Mouse (Mus musculus) spleen, adult 2 months (tissue): Measurements from ENCODE around the gene Adamts17. TPM values are rescaled to one million over a fixed set of nuclear protein-coding genes. Genes with fewer than 3 reads are reported as not detected.

ENCODE experiments used
- DNase-seq, 2 experiments: peaks; one replicate each; pipeline versions ENCODE4 v3.0.0 to v3.0.0-alpha.2; 2012 to 2021; ENCODE audit warnings: low spot score in 2 of 2, low read depth in 1 of 2
- H3K27ac ChIP-seq: fragments of 200-500 bp; 2 replicates; pipeline ENCODE4 v1.5.1; 2012; ENCODE audit warnings: low read length, inconsistent platforms; ENCODE audit not compliant: insufficient read depth
- H3K27me3 ChIP-seq: fragments of 200-500 bp; 2 replicates; pipeline ENCODE4 v1.6.1; 2012; ENCODE audit warnings: mild to moderate bottlenecking, moderate library complexity, low read length, inconsistent platforms; ENCODE audit not compliant: control insufficient read depth, insufficient read depth
- H3K36me3 ChIP-seq: fragments of 200-500 bp; 2 replicates; pipeline ENCODE4 v1.6.1; 2012; ENCODE audit warnings: mild to moderate bottlenecking, low read length, inconsistent platforms; ENCODE audit not compliant: control insufficient read depth, insufficient read depth
- H3K4me1 ChIP-seq: fragments of 200-500 bp; 2 replicates; pipeline ENCODE4 v1.6.1; 2011; ENCODE audit warnings: inconsistent platforms; ENCODE audit not compliant: control insufficient read depth, insufficient read depth, insufficient read length
- H3K4me3 ChIP-seq: fragments of 200-500 bp; 2 replicates; pipeline ENCODE4 v1.5.1; 2011; ENCODE audit warnings: mild to moderate bottlenecking, inconsistent platforms; ENCODE audit not compliant: insufficient read depth, insufficient read length; ENCODE audit errors: extremely low read depth
- CTCF ChIP-seq: fragments of 200-500 bp; IDR thresholded peaks from 2 replicates; pipeline ENCODE4 v1.5.1; 2011; ENCODE audit warnings: mild to moderate bottlenecking, inconsistent platforms; ENCODE audit not compliant: insufficient read depth, insufficient read length, insufficient replicate concordance; ENCODE audit errors: extremely low read depth
- POLR2A ChIP-seq: fragments of 200-500 bp; IDR thresholded peaks from 2 replicates; pipeline ENCODE4 v1.6.1; 2011; ENCODE audit warnings: low read depth, low read length, inconsistent platforms
- WGBS: fragments of 180-500 bp; shearing (Covaris S2); methylation state at CpG from one replicate; pipeline ENCODE4 v1.1.7; 2018; 5-methylcytosine and 5-hydroxymethylcytosine counted together
- polyA plus RNA-seq: library from polyadenylated mRNA; depleted of rRNA; stranded (reverse); fragments of >200 nt; gene quantifications from 2 replicates; pipeline ENCODE4 v1.2.3, GENCODE M21; 2012

Adamts17 gene
- polyA plus RNA-seq, 1 experiment: 0.29 TPM

GRCm38 (mm10) chr7:66815526-66815925 is 24.0 kb upstream of the Adamts17 start:
- no peaks in the 10 kb centered on the region for H3K27me3 ChIP-seq
- no peaks in the 10 kb centered on the region for H3K36me3 ChIP-seq
- no peak overlapping the region for H3K4me3 ChIP-seq
- TF ChIP-seq CTCF (no peak), POLR2A (no peak)
- H3K4me1 ChIP-seq: no peaks in the 10 kb centered on the region
- WGBS: 93% methylated on average over 6 of the region's 6 CpGs
- H3K27ac ChIP-seq: no peak overlapping the region
- DNase-seq: no peak

- H3K27ac ChIP-seq: no peak overlapping the region
- TF ChIP-seq POLR2A: no peak
- peak; percentile 71; the same call in 1 of the 2 replicates for TF ChIP-seq CTCF
- no peak overlapping the region for H3K4me3 ChIP-seq
- H3K27me3 ChIP-seq: no peaks in the 10 kb centered on the region
- 45% methylated on average over 6 of the region's 6 CpGs for WGBS
- peak in 1 of 2 experiments; percentile 15 for DNase-seq
- no peaks in the 10 kb centered on the region for H3K4me1 ChIP-seq
- H3K36me3 ChIP-seq: no peaks in the 10 kb centered on the region
Observed at GRCm38 (mm10) chr7:66820034-66820433, 19.5 kb upstream of the Adamts17 start.

GRCm38 (mm10) chr7:66830803-66831202 is 8.7 kb upstream of the Adamts17 start:
- H3K27me3 ChIP-seq: no peaks in the 10 kb centered on the region
- no peak overlapping the region for H3K4me3 ChIP-seq
- no peaks in the 10 kb centered on the region for H3K36me3 ChIP-seq
- no peak overlapping the region for H3K27ac ChIP-seq
- H3K4me1 ChIP-seq: no peaks in the 10 kb centered on the region
- TF ChIP-seq POLR2A (no peak), CTCF (no peak)
- WGBS: 72% methylated on average over 5 of the region's 5 CpGs
- DNase-seq: no peak

DNA sequence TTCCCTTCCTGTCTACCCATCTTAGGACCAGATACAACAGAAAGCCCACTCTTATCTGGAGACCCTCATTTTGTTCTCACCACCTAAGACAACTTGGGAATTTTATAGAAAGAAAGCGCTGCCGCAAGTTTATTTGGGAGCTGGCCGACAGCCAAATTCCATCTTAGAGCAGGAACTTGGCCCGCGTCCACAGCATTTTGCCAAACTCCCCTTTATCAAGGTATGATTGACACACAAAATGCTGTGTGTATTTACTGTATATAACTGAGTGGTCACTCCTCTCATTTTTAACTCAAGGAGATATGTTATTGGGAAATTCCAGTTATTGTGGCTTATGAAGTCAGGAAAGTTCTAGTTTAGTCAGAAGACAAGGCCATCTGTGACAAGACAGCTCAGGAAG is 8.2 kb upstream of the Adamts17 start:
- no peak for DNase-seq
- H3K4me3 ChIP-seq: no peak overlapping the region
- WGBS: 92% methylated on average over 5 of the region's 5 CpGs
- H3K27me3 ChIP-seq: no peaks in the 10 kb centered on the region
- H3K36me3 ChIP-seq: no peaks in the 10 kb centered on the region
- no peaks in the 10 kb centered on the region for H3K4me1 ChIP-seq
- H3K27ac ChIP-seq: no peak overlapping the region
- no peak for TF ChIP-seq POLR2A
- no peak for TF ChIP-seq CTCF

GRCm38 (mm10) chr7:66840008-66840719 is 629 bp downstream of the Adamts17 start:
- peak in 1 of 2 experiments; percentile 31 for DNase-seq
- Histone ChIP-seq H3K4me1 (peaks cover 8% of the 10 kb centered on the region), H3K36me3 (no peaks in the 10 kb centered on the region), H3K27me3 (peaks cover 4% of the 10 kb centered on the region), H3K4me3 (peak overlapping the region; percentile 53), H3K27ac (no peak overlapping the region)
- WGBS: under 1% methylated on average over 76 of the region's 76 CpGs
- TF ChIP-seq CTCF (no peak), POLR2A (no peak)

DNA sequence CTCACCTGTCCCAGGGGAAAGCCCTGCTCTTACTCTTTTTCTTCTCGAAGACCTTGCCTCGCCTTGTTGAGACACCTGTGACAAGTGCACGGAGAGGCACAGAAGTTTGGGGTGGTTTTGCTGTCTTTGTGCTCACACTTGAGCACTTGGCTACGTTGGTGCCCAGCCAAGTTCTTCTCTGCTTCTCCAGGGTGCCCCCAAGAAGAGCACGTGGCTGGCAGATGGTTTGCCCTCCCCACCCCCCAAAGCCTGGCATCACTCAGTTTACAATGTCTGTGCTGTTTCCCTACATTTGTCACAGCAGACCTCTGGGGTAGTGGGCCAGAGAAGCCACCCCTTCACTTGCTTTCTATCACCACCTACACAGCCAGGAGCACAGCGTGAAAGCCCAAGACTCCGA is 1.6 kb downstream of the Adamts17 start:
- H3K27ac ChIP-seq: no peak overlapping the region
- no peaks in the 10 kb centered on the region for H3K36me3 ChIP-seq
- peaks cover 8% of the 10 kb centered on the region for H3K4me1 ChIP-seq
- H3K4me3 ChIP-seq: no peak overlapping the region
- WGBS: 68% methylated on average over 7 of the region's 7 CpGs
- no peak for TF ChIP-seq CTCF
- TF ChIP-seq POLR2A: no peak
- peaks cover 4% of the 10 kb centered on the region for H3K27me3 ChIP-seq
- DNase-seq: no peak

GRCm38 (mm10) chr7:66842021-66842420 is 2.5 kb downstream of the Adamts17 start:
- WGBS: 57% methylated on average over 10 of the region's 10 CpGs
- Histone ChIP-seq H3K27ac (no peak overlapping the region), H3K27me3 (peaks cover 4% of the 10 kb centered on the region), H3K4me3 (no peak overlapping the region), H3K4me1 (peaks cover 8% of the 10 kb centered on the region), H3K36me3 (no peaks in the 10 kb centered on the region)
- no peak for TF ChIP-seq POLR2A
- TF ChIP-seq CTCF: no peak
- DNase-seq: peak in 1 of 2 experiments; percentile 10
